Mouse (Mus musculus): ENCODE measurements around the gene Smurf2. TPM values are rescaled to one million over a fixed set of nuclear protein-coding genes. Genes with fewer than 3 reads are reported as not detected.
A peak's percentile ranks its signal among the peaks of the same experiment; 100 is the strongest.

The Smurf2 gene
- polyA plus RNA-seq, 1 experiment = 14.7 TPM

DNA sequence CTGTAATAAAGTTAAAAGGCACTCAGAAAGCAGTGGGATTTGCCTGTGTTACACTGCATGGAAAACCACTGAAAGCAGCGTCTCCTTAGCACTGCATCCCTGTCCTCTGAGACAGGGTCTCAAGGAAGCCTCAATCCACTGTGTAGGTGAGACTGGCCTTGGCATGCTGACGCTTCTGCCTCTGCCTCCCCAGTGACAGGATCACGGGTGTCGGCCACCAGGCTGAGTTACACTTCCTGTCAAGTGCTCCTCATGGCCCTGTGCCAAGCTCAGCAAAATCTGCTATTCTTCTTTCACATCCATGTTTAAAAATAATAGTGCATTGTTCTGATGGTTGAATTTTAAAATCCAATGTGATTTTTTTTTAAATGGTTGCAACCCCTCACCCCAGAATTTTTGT is 99.5 kb downstream of the Smurf2 start:
- peak; percentile 86 for DNase-seq
- H3K27ac ChIP-seq (ENCODE audit: insufficient read depth, low read depth, low read length) = no peak overlapping the region; the same call in 1 of the 2 replicates
- 37% methylated on average over 4 of the region's 4 CpGs for WGBS
- peaks cover 5% of the 10 kb centered on the region; the same call in 1 of the 2 replicates for H3K36me3 ChIP-seq (ENCODE audit: control insufficient read depth, insufficient read depth, low read length)
- no peaks in the 10 kb centered on the region for H3K27me3 ChIP-seq (replicated peaks; ENCODE audit: control insufficient read depth, insufficient read depth, low read length)
- H3K4me3 ChIP-seq (ENCODE audit: insufficient read depth, low read depth, low read length) = no peak overlapping the region
- H3K4me1 ChIP-seq (ENCODE audit: control insufficient read depth, insufficient read depth, low read length) = no peaks in the 10 kb centered on the region
- TF ChIP-seq POLR2A (IDR thresholded peaks at IDR 0.05; ENCODE audit: low read depth, low read length) (no peak), CTCF (conservative IDR thresholded peaks at IDR 0.05; ENCODE audit: insufficient read depth, insufficient read length, low read depth, low read length) (no peak)

DNA sequence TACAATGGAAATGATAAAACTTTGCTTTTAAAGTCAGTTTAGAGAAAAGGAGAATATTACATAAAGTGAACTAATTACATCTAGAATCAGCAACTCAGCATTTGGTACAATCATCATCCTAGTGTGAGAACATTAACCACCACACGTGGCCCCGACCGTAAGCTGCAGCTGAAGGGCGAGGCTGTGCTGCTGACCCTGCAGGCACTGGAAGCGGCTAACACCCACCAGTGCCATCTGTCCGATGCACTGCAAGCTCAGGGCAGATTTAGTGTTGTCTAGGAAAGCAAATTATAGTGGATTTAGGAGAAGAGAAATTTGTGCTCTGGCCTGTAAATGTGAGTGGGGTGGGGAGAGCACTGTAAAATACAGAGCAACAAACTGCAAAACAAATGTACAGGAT is 100.3 kb downstream of the Smurf2 start:
- Histone ChIP-seq H3K4me3 (ENCODE audit: insufficient read depth, low read depth, low read length) (no peak overlapping the region), H3K27me3 (replicated peaks; ENCODE audit: control insufficient read depth, insufficient read depth, low read length) (no peaks in the 10 kb centered on the region), H3K4me1 (ENCODE audit: control insufficient read depth, insufficient read depth, low read length) (no peaks in the 10 kb centered on the region), H3K36me3 (ENCODE audit: control insufficient read depth, insufficient read depth, low read length) (peaks cover 7% of the 10 kb centered on the region; the same call in 1 of the 2 replicates), H3K27ac (ENCODE audit: insufficient read depth, low read depth, low read length) (no peak overlapping the region)
- 63% methylated on average over 6 of the region's 6 CpGs for WGBS
- TF ChIP-seq CTCF (conservative IDR thresholded peaks at IDR 0.05; ENCODE audit: insufficient read depth, insufficient read length, low read depth, low read length) (no peak), POLR2A (IDR thresholded peaks at IDR 0.05; ENCODE audit: low read depth, low read length) (no peak)
- no peak for DNase-seq

DNA sequence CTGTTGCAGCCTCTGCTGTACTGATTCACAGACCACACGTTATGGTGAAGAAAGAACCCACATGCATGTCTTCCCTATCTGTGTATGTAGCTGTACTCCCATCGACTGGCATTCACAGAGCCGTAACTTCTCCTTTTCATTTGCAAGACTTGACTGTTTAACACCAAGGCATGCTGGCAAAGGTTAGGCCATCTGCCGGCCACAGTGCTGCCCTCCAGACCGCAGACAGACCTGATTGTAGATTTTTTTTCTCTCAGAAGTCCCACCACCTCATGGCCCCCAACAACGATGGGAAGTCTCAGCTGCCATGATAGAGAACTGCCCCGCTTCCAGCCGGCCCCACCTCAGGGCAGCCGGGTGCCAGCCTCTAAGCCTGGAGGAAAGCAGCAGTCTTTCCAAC is 100.9 kb downstream of the Smurf2 start:
- Histone ChIP-seq H3K27me3 (replicated peaks; ENCODE audit: control insufficient read depth, insufficient read depth, low read length) (no peaks in the 10 kb centered on the region), H3K36me3 (ENCODE audit: control insufficient read depth, insufficient read depth, low read length) (peaks cover 7% of the 10 kb centered on the region; the same call in 1 of the 2 replicates), H3K27ac (ENCODE audit: insufficient read depth, low read depth, low read length) (no peak overlapping the region), H3K4me1 (ENCODE audit: control insufficient read depth, insufficient read depth, low read length) (peaks cover 5% of the 10 kb centered on the region; the same call in 1 of the 2 replicates), H3K4me3 (ENCODE audit: insufficient read depth, low read depth, low read length) (no peak overlapping the region)
- no peak for DNase-seq
- TF ChIP-seq POLR2A (IDR thresholded peaks at IDR 0.05; ENCODE audit: low read depth, low read length) (no peak), CTCF (conservative IDR thresholded peaks at IDR 0.05; ENCODE audit: insufficient read depth, insufficient read length, low read depth, low read length) (no peak)
- 83% methylated on average over 9 of the region's 9 CpGs for WGBS

DNA sequence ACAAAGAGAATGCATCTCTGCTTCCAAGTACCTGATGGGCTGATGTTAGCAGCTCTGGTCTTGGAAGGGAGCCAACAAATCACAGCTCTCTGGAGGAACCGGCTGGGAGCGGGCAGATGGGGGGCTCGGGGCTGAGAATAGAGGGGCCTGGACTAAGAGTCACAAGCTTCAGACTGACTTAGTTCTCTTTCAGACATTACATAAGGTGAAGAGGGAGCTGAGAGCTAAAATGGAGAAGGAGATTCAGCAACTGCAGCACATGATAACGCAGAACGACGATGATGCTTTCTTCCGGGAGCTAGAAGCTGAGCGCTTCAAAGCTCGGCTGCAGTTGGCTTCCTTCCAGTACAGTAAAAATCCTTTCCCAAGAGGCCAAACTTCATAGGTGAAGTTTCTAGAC is 102.2 kb downstream of the Smurf2 start:
- no peak for TF ChIP-seq POLR2A (IDR thresholded peaks at IDR 0.05; ENCODE audit: low read depth, low read length)
- TF ChIP-seq CTCF (conservative IDR thresholded peaks at IDR 0.05; ENCODE audit: insufficient read depth, insufficient read length, low read depth, low read length) = no peak
- peak; percentile 65 for DNase-seq
- H3K27me3 ChIP-seq (replicated peaks; ENCODE audit: control insufficient read depth, insufficient read depth, low read length) = no peaks in the 10 kb centered on the region
- 32% methylated on average over 9 of the region's 9 CpGs for WGBS
- H3K27ac ChIP-seq (ENCODE audit: insufficient read depth, low read depth, low read length) = no peak overlapping the region
- H3K36me3 ChIP-seq (ENCODE audit: control insufficient read depth, insufficient read depth, low read length) = peaks cover 6% of the 10 kb centered on the region; the same call in 1 of the 2 replicates
- peaks cover 12% of the 10 kb centered on the region; the same call in 1 of the 2 replicates for H3K4me1 ChIP-seq (ENCODE audit: control insufficient read depth, insufficient read depth, low read length)
- no peak overlapping the region for H3K4me3 ChIP-seq (ENCODE audit: insufficient read depth, low read depth, low read length)

DNA sequence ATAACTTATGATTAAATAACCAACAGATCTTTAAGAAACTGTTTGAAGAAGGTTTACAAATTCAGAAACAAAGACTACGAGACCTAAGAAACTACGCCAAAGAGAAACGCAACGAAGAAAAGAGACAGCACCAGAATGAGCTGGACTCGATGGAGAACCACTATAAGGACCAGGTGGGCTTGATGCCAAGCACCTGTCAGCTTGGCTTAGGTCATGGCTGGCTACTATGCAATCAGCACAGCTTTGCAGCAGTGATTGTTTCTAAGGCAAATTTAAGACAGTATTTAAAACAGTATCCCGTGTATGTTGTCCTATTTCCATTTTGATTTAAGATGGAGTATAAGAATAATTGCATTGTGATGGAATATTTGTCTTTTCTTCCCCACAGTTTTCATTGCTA is 102.7 kb downstream of the Smurf2 start:
- DNase-seq = no peak
- 83% methylated on average over 6 of the region's 6 CpGs for WGBS
- Histone ChIP-seq H3K27ac (ENCODE audit: insufficient read depth, low read depth, low read length) (no peak overlapping the region), H3K36me3 (ENCODE audit: control insufficient read depth, insufficient read depth, low read length) (peaks cover 6% of the 10 kb centered on the region; the same call in 1 of the 2 replicates), H3K4me3 (ENCODE audit: insufficient read depth, low read depth, low read length) (no peak overlapping the region), H3K4me1 (ENCODE audit: control insufficient read depth, insufficient read depth, low read length) (peaks cover 14% of the 10 kb centered on the region; the same call in 1 of the 2 replicates), H3K27me3 (replicated peaks; ENCODE audit: control insufficient read depth, insufficient read depth, low read length) (no peaks in the 10 kb centered on the region)
- no peak for TF ChIP-seq CTCF (conservative IDR thresholded peaks at IDR 0.05; ENCODE audit: insufficient read depth, insufficient read length, low read depth, low read length)
- TF ChIP-seq POLR2A (IDR thresholded peaks at IDR 0.05; ENCODE audit: low read depth, low read length) = no peak

DNA sequence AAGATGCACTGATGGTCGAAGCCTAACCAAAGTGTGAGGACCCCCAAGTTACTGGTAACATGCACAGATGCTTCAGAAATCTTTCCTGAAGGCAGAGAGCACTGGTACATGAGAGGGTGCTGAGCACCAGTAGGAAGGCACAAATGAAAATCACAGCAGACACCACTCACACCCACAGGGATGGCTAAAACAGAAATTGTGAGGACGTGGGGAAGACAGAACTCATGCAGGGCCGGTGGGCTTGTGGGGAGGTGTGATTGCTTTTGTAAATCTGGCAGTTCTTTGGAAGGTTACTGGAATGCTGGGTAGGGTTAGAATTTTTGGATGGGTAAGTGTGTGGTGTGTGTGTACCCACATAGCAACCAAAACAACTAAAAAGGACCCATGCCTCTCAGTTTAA is 103.4 kb downstream of the Smurf2 start:
- Histone ChIP-seq H3K27ac (ENCODE audit: insufficient read depth, low read depth, low read length) (no peak overlapping the region), H3K27me3 (replicated peaks; ENCODE audit: control insufficient read depth, insufficient read depth, low read length) (no peaks in the 10 kb centered on the region), H3K4me1 (ENCODE audit: control insufficient read depth, insufficient read depth, low read length) (peaks cover 15% of the 10 kb centered on the region; the same call in 1 of the 2 replicates), H3K36me3 (ENCODE audit: control insufficient read depth, insufficient read depth, low read length) (peaks cover 6% of the 10 kb centered on the region; the same call in 1 of the 2 replicates), H3K4me3 (ENCODE audit: insufficient read depth, low read depth, low read length) (no peak overlapping the region)
- no peak for DNase-seq
- TF ChIP-seq CTCF (conservative IDR thresholded peaks at IDR 0.05; ENCODE audit: insufficient read depth, insufficient read length, low read depth, low read length) (no peak), POLR2A (IDR thresholded peaks at IDR 0.05; ENCODE audit: low read depth, low read length) (no peak)
- WGBS = 95% methylated on average over 3 of the region's 3 CpGs

DNA sequence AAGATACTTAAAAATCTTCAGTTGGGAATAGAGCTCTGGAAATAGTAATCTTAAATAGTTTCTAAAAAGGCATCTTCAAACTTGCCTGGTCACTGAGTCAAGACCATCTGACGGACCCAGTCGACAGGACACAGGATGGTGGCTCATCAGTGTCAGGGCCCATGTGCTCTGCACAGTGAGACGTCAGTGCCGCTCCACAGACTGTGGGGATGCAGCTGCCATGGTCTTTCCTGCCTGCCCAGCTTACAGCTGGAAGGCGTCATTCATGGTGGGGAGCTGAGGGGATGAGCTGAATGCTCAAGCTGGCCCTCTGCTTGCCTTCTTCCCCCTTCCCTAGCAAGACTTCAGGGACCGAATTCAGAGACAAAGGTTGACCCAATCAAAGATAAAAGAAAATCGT is 104.2 kb downstream of the Smurf2 start:
- no peak overlapping the region for H3K4me3 ChIP-seq (ENCODE audit: insufficient read depth, low read depth, low read length)
- peaks cover 6% of the 10 kb centered on the region; the same call in 1 of the 2 replicates for H3K36me3 ChIP-seq (ENCODE audit: control insufficient read depth, insufficient read depth, low read length)
- no peak for DNase-seq
- TF ChIP-seq CTCF (conservative IDR thresholded peaks at IDR 0.05; ENCODE audit: insufficient read depth, insufficient read length, low read depth, low read length) = no peak
- H3K27ac ChIP-seq (ENCODE audit: insufficient read depth, low read depth, low read length) = no peak overlapping the region
- H3K27me3 ChIP-seq (replicated peaks; ENCODE audit: control insufficient read depth, insufficient read depth, low read length) = no peaks in the 10 kb centered on the region
- WGBS = 73% methylated on average over 7 of the region's 7 CpGs
- H3K4me1 ChIP-seq (ENCODE audit: control insufficient read depth, insufficient read depth, low read length) = peaks cover 15% of the 10 kb centered on the region; the same call in 1 of the 2 replicates
